ENCODE assay signal across 9 mouse cellular contexts in the genomic region with DNA sequence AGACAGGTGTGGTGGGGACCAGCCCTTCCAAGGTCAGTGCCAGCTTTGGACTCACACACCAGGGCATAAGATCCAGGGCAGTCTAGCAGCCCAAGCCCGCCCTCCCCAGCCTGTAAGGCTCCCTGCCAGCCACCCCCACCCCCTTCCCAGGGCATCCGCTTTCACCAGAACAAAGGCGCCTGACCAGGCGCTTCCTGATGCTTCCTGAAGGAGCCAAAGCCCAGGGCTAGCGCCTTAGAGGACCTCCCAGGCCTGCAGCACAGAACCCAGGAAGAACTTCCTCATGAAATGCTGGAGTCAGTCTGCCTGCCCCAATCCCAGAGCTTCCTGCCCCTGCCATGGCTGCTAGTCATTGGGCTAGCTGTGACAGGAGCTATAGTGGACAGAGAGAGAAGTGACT. TPM values are rescaled to one million over a fixed set of nuclear protein-coding genes. Genes with fewer than 3 reads are reported as not detected.
A peak's percentile ranks its signal among the peaks of the same experiment; 100 is the strongest.
DNase-seq lines count a peak whose midpoint lies in the region; ATAC-seq and TF ChIP-seq lines count a peak whose summit lies in the region.
"Had no signal": no experiment of that assay in that cellular context is flagged by ENCODE, and none has a peak within 500 bp of the region (broad histone marks: within the 10 kb centered on the region; RNA-seq: fewer than 3 reads in every experiment).

No protein-coding gene starts in this region.

- no peak overlapping the region for H3K4me3 ChIP-seq in heart, embryonic 16.5 days (ENCODE audit: low read length)
- H3K4me3 ChIP-seq in limb, embryonic 10.5 days, result no peak overlapping the region
- no peak overlapping the region for H3K4me3 ChIP-seq in stomach, postnatal 0 days (ENCODE audit: low read depth, low read length)
- H3K4me3 ChIP-seq: liver, embryonic 15.5 days had no signal

- H3K4me2 ChIP-seq in heart, embryonic 16.5 days (ENCODE audit: low read depth, low read length), result no peak overlapping the region
- H3K4me2 ChIP-seq in stomach, postnatal 0 days (replicated peaks; ENCODE audit: low read depth), result no peak overlapping the region
- H3K4me2 ChIP-seq: liver, embryonic 15.5 days had no signal

- H3K27me3 ChIP-seq in heart, embryonic 16.5 days (ENCODE audit: control insufficient read depth, insufficient read depth, low read length), result no peaks in the 10 kb centered on the region
- peaks cover 9% of the 10 kb centered on the region for H3K27me3 ChIP-seq in limb, embryonic 10.5 days (ENCODE audit: low read depth, poor library complexity, severe bottlenecking)
- H3K27me3 ChIP-seq in stomach, postnatal 0 days (ENCODE audit: control insufficient read depth, insufficient read depth, low read length), result no peaks in the 10 kb centered on the region

- no peak for ATAC-seq in heart, embryonic 16.5 days (replicated peaks; ENCODE audit: extremely low read depth, insufficient read depth, low FRiP score)
- ATAC-seq in stomach, postnatal 0 days (ENCODE audit: low FRiP score, low TSS enrichment), result no peak
- no peak for ATAC-seq in activated CD4-positive, CD25-positive, alpha-beta regulatory T cell, adult 4 months

- H3K9ac ChIP-seq in heart, embryonic 16.5 days (ENCODE audit: low read length), result peak overlapping the region; percentile 38
- H3K9ac ChIP-seq in stomach, postnatal 0 days (ENCODE audit: low read length), result no peak overlapping the region
- H3K9ac ChIP-seq: liver, embryonic 15.5 days had no signal

- DNase-seq in retina, postnatal 1 day, result peak; percentile 36
- no peak for DNase-seq in retina, embryonic 14.5 days (ENCODE audit: low spot score)
- no peak for DNase-seq in limb, embryonic 10.5 days (ENCODE audit: low spot score)
- DNase-seq in stomach, postnatal 0 days (ENCODE audit: low spot score), result peak; percentile 59
- no peak for DNase-seq in ovary, adult 18-20 months (ENCODE audit: low spot score)
- no peak for DNase-seq in gastrocnemius, adult 18-20 months (ENCODE audit: low spot score)

- 40% methylated on average over 5 of the region's 5 CpGs for WGBS in heart, embryonic 16.5 days
- 46% methylated on average over 5 of the region's 5 CpGs for WGBS in limb, embryonic 10.5 days
- 34% methylated on average over 5 of the region's 5 CpGs for whole genome bisulfite sequencing in stomach, postnatal 0 days

- no peak for TF ChIP-seq EP300 in stomach, postnatal 0 days (optimal IDR thresholded peaks at IDR 0.05)

- peak overlapping the region; percentile 68 for H3K27ac ChIP-seq in heart, embryonic 16.5 days (ENCODE audit: low read length)
- H3K27ac ChIP-seq in limb, embryonic 10.5 days, result peak overlapping the region; percentile 71
- H3K27ac ChIP-seq in stomach, postnatal 0 days (replicated peaks), result peak overlapping the region; percentile 40
- H3K27ac ChIP-seq: liver, embryonic 15.5 days had no signal

- no peaks in the 10 kb centered on the region for H3K9me3 ChIP-seq in heart, embryonic 16.5 days (replicated peaks; ENCODE audit: control insufficient read depth, low read length)
- H3K9me3 ChIP-seq in limb, embryonic 10.5 days (replicated peaks), result no peaks in the 10 kb centered on the region
- H3K9me3 ChIP-seq in stomach, postnatal 0 days (ENCODE audit: control insufficient read depth, low read length), result no peaks in the 10 kb centered on the region
- H3K9me3 ChIP-seq: liver, embryonic 15.5 days had no signal

- no peak for TF ChIP-seq CTCF in stomach, postnatal 0 days (IDR thresholded peaks at IDR 0.05; ENCODE audit: low read depth)

- H3K36me3 ChIP-seq in heart, embryonic 16.5 days (ENCODE audit: control insufficient read depth, insufficient read depth), result no peaks in the 10 kb centered on the region; the same call in 1 of the 2 replicates
- no peaks in the 10 kb centered on the region for H3K36me3 ChIP-seq in limb, embryonic 10.5 days
- H3K36me3 ChIP-seq in stomach, postnatal 0 days (ENCODE audit: control insufficient read depth, insufficient read depth, low read length), result 0 out of 2 replicates have a peak, but pooled peaks cover 3% of the 10 kb centered on the region
- H3K36me3 ChIP-seq: liver, embryonic 15.5 days had no signal

- H3K4me1 ChIP-seq in heart, embryonic 16.5 days (ENCODE audit: control insufficient read depth, insufficient read depth, low read length), result peaks cover 64% of the 10 kb centered on the region
- peaks cover 71% of the 10 kb centered on the region for H3K4me1 ChIP-seq in limb, embryonic 10.5 days
- peaks cover 28% of the 10 kb centered on the region for H3K4me1 ChIP-seq in stomach, postnatal 0 days (replicated peaks; ENCODE audit: control insufficient read depth, insufficient read depth)

RNA-seq across cellular contexts. Expression of gene Lama5, which starts 7.0 kb away (rescaled TPM):
- polyA plus RNA-seq in heart, embryonic 16.5 days (2015; fragmentation: Nextera tagmentation; extraction: Ambion mirVana), result 17.7 and 32.1 TPM in 2 replicates
- 18.1 and 18.2 TPM in 2 replicates for polyA plus RNA-seq in limb, embryonic 10.5 days (2016; fragmentation: Nextera tagmentation; extraction: Ambion mirVana)
- 29.7 and 34.9 TPM in 2 replicates for polyA plus RNA-seq in stomach, postnatal 0 days (2015; fragmentation: Nextera tagmentation; extraction: Ambion mirVana)
- 10 to 100 TPM in 1 of 2 experiments, 1 to 10 TPM in 1; 9.6 to 10.6 TPM for total RNA-seq in gastrocnemius, adult 18-20 months (2021)
- polyA plus RNA-seq in activated CD4-positive, CD25-positive, alpha-beta regulatory T cell, adult 4 months (2017; shearing (Covaris generic)), result under 1 TPM; 0.28 to 0.59 TPM

RNA-seq across cellular contexts. Expression of gene Rps21, which starts 38.5 kb away (rescaled TPM):
- polyA plus RNA-seq in heart, embryonic 16.5 days (2015; fragmentation: Nextera tagmentation; extraction: Ambion mirVana), result 208 and 247 TPM in 2 replicates
- polyA plus RNA-seq in limb, embryonic 10.5 days (2016; fragmentation: Nextera tagmentation; extraction: Ambion mirVana), result 530 and 637 TPM in 2 replicates
- polyA plus RNA-seq in stomach, postnatal 0 days (2015; fragmentation: Nextera tagmentation; extraction: Ambion mirVana), result 604 and 680 TPM in 2 replicates
- 100 to 1,000 TPM; 355 to 460 TPM for total RNA-seq in gastrocnemius, adult 18-20 months (2021)
- 1,000 to 10,000 TPM; 1,181 to 1,680 TPM for polyA plus RNA-seq in activated CD4-positive, CD25-positive, alpha-beta regulatory T cell, adult 4 months (2017; shearing (Covaris generic))

RNA-seq across cellular contexts. Expression of gene Adrm1, which starts 47.4 kb away (rescaled TPM):
- polyA plus RNA-seq in heart, embryonic 16.5 days (2015; fragmentation: Nextera tagmentation; extraction: Ambion mirVana), result 133 and 148 TPM in 2 replicates
- 264 and 295 TPM in 2 replicates for polyA plus RNA-seq in limb, embryonic 10.5 days (2016; fragmentation: Nextera tagmentation; extraction: Ambion mirVana)
- 141 TPM in 2 replicates for polyA plus RNA-seq in stomach, postnatal 0 days (2015; fragmentation: Nextera tagmentation; extraction: Ambion mirVana)
- total RNA-seq in gastrocnemius, adult 18-20 months (2021), result 100 to 1,000 TPM; 114 to 119 TPM
- 100 to 1,000 TPM in 1 of 2 experiments, 10 to 100 TPM in 1; 87.7 to 113 TPM for polyA plus RNA-seq in activated CD4-positive, CD25-positive, alpha-beta regulatory T cell, adult 4 months (2017; shearing (Covaris generic))

RNA-seq across cellular contexts. Expression of gene Cables2, which starts 54.6 kb away (rescaled TPM):
- polyA plus RNA-seq in heart, embryonic 16.5 days (2015; fragmentation: Nextera tagmentation; extraction: Ambion mirVana), result 6.1 and 9.9 TPM in 2 replicates
- polyA plus RNA-seq in limb, embryonic 10.5 days (2016; fragmentation: Nextera tagmentation; extraction: Ambion mirVana), result 14.6 and 16.4 TPM in 2 replicates
- polyA plus RNA-seq in stomach, postnatal 0 days (2015; fragmentation: Nextera tagmentation; extraction: Ambion mirVana), result 7.5 and 8.5 TPM in 2 replicates
- total RNA-seq in gastrocnemius, adult 18-20 months (2021), result 1 to 10 TPM; 8.2 to 9.1 TPM
- 1 to 10 TPM; 5.9 to 7.2 TPM for polyA plus RNA-seq in activated CD4-positive, CD25-positive, alpha-beta regulatory T cell, adult 4 months (2017; shearing (Covaris generic))

Comparison
In these comparisons a context has a peak if more than half of its experiments do, and no peak if none do; other contexts are left out.
1. DNase-seq: peak in retina, postnatal 1 day (single experiment) and stomach, postnatal 0 days (single experiment); none in retina, embryonic 14.5 days (single experiment), limb, embryonic 10.5 days (single experiment), ovary, adult 18-20 months (single experiment) and gastrocnemius, adult 18-20 months (single experiment).
2. RNA of gene Lama5, which starts 7.0 kb away (polyA plus RNA-seq): 29.7 to 34.9 TPM in stomach, postnatal 0 days, 18.1 to 18.2 TPM in limb, embryonic 10.5 days and 17.7 to 32.1 TPM in heart, embryonic 16.5 days; 0.28 to 0.59 TPM in activated CD4-positive, CD25-positive, alpha-beta regulatory T cell, adult 4 months; every median in the first group is over 10 times any median in the second.
3. Peak in every context shown above with its lines, with median percentiles within 50 percentile points of each other: H3K27ac ChIP-seq.